Mouse (Mus musculus): ENCODE results near the gene Lmf1.

Gene Lmf1

DNA sequence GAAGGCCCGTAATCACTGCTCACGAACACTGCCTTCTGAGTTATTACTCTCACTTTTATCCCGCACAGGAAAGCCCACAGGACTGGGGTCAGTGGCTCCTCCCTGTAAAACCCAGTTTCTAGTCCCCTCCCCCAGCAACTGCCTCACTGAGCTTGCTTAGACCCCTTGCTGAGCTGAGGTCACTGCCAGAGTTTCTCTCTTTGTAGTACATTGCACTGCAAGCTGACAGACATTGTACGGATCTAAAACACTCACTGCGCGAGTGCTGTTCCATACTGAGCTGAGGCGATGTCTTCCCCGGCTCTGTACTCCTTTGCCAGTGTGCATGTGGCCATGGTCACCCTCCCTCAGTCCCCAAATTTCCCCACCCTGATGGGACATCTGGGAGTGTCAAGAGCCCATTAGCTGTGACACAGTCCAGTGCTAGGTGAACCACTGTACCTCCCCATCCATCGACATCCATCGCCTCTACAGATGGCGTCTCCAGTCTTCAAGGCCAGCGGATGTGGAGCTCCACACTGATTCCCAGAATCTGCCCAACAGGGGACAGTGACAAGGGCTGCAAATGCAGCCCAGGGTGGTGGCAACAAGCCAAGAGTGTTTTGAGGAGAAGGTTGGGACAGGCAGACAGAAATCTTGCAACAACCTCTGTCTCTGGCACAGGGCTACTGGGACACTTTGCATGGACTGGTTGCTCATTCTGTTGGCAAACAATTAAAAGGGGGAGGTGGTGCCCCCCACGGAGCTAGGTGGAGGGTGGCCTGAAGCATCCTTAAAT, 64.8 kb downstream of the Lmf1 start:
- no peak for DNase-seq

DNA sequence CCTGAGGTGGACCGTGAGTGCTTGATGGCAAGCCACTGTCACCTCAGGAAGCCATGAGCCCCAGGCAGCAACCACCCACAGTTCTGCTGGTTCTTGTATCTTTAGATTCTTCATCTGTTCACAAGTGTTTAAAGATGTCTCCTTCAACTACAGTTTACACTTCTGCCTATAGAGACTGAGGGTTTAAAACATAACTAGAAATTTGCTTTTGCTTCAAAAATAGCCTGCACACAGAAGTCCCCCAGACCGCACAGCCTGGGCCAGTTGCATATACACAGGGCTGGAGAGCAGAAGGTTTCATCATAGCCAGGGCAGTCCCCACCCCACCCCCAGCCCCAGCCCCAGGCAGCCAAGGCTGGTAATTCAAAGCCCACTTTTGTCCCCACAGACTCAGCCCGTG, 65.9 kb downstream of the Lmf1 start:
- no peak for DNase-seq

DNA sequence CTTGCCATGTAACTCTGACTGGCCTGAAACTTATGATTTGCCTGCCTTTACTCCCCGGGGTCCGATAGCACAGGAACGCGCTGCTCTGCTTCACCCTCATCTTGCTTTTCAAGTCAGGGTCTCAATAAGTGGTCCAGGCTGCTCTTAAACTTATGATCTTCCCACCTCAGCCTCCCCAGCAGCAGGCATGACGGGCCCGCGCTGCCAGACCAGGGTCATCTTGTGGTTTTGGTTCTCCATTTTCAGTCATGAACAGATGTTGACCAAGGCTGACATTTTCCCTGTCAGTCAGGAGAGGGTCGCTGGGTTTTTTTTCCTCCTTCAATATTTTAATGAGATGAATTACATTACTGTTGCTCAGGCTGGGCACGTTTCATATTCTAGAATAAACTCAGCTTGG, 66.8 kb downstream of the Lmf1 start:
- DNase-seq, result no peak

DNA sequence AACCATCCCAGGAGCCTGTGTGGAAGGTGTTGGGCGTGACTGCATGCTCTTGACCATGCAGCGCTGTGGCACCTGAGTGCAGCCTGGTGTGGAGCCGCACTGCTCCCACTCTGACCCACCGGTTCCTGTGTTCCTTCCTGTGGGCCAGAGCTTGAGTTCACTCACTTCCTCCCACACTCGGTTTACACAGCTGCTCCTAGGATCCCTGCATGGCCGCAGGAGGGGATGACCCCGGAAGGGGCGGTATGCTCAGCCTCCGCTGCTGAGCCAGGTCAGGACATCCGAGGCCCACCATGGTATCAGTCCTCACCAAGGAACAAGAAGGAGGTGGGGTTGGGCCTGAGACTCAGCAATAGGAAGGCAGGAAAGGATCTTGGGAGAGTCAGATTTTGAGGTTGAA, 69.0 kb downstream of the Lmf1 start:
- DNase-seq, result no peak

DNA sequence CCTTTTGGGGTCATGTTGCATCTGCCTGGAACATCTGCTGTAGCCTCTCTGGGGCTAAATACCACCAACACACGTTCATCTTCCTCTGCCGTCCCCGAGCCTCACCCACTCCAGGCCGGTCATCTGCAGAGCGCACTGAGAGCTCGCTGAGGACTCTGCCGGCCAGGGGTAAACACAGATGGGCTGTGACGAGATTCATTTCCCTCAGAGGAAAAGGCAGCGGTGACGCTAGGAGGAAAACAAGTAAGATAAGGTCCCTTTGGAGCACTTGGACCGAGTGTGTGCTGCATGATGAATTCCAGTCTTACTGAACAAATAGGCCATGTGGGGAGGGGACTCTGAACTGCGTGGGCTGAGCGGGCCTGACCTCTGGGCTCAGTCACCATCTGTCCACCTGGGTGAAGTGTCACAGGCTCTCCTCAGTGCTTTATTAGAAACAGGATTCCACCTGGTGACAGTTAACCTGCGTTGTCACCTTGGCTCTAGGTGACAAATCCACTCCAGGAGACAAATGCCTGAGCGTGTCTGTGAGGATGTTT, 69.9 kb downstream of the Lmf1 start:
- no peak for DNase-seq

DNA sequence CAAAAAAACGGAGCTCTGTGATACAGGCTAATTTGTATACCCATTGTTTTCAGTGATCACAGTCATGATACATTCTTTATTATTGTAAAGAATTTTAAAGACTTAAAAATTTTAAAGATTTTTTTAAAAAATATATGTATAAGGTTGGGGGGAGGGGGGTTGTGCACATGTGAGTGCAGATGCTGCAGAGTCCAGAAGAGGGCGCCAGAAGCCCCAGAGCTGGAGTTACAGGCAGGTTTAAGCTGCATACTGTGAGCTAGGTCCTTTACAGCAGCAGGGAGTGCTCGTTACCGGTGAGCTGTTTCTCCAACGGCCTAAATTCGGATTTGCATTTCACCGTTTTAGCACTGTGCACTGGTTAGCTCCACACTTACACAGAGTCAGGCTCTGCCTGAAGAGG, 71.8 kb downstream of the Lmf1 start:
- DNase-seq, result no peak

DNA sequence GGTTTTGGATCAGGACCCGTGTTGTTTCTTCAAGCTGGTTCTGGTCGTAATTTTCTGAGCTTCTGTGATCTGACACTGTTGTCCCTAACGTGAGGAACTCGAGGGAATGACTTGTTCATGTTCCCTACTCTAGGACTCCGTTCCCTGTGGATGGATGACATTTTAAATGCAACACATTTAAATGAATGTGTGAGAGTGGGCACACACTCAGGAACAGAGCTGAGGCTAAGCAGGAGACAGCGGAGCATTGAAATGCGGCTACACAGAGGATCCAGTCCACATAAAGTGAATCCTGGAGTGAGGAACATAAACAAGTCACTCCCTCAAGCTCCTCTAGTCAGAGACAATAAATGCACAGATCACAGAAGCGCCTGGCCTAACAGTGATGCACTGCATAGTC, 73.4 kb downstream of the Lmf1 start:
- DNase-seq, result no peak

DNA sequence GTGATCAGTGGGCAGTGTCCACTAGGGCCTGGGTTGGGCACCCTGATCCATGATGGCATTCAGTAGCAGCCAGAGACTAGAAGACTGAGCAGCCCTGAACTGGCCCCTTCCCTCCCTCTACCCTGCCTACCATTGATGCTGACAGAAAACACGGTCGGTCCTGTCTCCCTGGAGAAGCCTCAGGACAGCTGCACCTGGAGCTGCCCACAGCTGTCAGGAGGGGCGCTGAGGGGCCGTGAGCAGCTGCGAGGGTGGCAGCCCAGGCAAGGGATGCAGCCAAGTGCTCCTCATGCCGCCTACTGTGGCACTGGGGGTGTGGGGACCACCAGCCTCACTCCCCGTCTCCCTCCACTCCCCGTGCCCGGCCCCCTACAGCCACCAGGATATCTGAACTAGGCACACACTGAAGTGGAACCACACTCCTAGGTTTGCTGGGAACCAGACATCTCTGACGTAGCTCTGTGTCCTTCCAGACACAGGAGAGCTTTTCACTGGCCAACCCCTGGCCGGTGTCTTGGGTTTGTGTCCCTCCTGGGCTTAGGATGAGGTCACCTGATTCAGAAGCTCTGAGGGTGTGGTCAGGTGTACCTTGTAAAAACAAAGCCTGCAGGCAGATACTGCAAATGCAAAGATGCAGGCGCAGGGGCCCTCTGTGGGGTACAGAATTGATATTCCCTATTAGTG, 77.4 kb downstream of the Lmf1 start:
- no peak for DNase-seq

DNA sequence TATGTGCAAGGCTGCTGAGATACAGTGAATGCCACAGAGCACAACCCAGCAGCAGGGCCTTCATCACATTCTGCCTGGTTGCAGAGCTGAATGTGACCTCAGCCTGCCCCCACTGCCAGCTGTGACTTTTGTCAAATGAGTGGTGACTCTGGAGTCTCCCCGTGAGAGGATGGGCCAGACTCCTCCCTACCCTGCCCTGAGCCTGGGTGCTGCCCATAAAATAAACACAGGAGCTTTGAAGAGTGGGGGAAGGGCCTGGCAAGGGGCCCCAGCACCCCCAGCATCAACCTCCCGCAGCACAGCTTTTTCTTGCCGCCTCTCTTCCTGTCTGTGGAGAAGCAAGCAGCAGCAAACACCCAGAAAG, 77.9 kb downstream of the Lmf1 start:
- DNase-seq, result no peak

DNA sequence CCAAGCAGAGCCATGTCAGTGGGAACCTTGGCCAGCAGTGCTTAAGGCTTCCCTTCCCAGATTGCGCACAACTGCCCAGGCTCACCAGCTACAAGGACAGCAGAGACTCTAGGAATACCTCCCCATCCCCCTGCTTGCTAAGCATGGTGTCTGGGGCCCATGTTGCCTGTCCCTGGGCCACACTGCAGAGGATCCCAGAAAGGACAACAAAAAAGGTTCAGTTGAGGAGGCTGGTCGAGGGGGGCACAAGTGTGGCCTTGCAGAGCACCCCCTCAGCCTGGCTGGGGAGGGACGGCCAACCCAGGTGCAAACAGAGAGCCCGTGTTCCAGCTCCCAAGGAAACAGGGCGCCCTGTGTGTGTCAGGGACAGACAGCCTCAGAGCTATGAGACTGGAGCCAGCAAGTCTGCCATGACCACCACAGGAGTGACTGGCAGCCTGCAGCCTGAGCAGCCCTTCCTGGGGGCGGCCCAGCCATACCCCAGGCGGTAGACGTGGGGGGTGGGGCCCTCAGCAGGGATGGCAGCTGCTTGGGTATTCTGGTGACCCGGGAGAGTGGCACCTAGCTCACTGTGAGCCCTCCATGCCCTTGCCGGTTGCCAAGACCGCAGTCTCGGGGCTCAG, 84.4 kb downstream of the Lmf1 start:
- no peak for DNase-seq

DNA sequence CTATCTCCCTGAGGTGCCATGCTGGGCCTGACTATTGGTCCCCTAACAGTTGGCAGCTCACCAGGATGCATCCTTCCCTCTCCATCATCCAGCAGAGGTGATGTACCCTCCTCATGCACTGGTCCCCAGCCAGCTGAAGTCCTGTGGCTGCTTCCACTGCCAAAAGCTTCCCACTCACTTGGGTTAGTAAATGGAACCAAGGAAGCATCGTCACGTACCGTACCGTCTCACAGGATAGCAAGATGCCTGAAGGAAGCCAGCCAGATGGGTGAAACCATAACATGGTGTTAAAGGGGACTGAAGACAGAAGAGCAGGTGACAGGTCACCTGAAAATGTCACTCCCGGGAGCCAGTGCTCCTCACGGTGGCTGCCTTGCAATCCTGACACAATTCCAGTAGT, 86.6 kb downstream of the Lmf1 start:
- no peak for DNase-seq

DNA sequence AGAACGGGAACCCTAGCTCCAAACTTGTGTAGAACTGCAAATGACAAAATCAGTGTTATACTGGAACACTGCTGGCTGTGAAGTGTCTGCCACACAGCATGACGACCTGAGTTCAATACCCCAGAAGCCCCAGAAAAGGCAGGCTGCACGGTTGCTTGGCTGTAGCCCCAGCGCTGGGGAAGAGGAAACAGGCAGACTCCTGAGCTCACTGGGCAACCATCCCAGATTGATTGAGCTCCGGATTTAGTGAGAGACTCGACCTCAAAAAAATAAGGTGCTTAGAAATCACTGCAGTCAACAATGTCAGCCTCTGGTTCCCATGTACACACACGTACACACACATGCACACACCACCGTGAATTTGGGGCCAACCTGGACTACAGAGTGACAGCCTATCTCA, 87.0 kb downstream of the Lmf1 start:
- DNase-seq, result no peak

DNA sequence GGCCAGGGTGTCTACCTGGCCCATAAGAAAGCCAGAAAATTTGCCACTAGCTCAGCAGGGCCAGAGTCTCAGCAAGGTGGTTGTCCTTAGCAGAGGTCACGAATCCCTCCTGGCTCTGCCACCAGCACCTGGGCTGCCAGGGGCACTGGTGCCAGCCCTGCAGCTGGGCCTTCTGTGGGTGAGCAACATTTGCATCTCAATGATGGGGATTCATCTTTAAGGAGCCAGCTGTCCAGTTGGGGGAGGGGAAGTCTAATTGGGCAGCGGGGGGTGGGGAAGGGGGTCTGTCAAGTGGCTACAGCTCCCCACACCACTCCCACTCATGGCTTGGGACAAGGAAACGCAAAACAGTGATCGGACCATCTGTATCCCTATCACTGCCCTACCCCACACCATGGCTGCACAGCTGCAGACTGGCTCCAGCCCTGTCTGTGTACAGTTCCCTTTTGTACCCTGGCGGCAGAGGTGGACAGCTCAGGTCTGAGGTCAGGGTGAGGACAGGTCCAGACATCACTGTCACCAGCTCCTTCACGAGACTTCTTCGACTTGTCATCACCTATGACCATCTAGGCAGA, 89.7 kb downstream of the Lmf1 start:
- DNase-seq, result no peak

DNA sequence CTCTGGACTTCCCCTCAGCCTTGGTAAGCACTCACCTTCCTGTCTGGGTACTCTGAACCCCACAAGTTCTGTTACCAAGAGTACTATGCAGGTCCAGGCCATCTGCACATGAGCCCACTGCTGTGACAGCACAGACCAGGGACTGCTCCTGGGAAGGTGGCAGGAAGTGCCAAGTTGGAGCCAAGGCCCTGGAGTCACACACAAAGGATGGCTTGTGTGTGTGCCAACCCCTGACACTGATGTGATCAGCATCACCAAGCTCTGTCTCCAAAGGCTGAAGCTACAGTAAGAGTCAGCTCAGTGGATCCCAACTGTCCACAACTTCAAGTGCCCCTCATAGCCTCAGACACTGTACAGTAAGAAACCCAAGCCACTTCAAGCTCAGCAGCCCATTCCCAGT, 94.1 kb downstream of the Lmf1 start:
- no peak for DNase-seq

DNA sequence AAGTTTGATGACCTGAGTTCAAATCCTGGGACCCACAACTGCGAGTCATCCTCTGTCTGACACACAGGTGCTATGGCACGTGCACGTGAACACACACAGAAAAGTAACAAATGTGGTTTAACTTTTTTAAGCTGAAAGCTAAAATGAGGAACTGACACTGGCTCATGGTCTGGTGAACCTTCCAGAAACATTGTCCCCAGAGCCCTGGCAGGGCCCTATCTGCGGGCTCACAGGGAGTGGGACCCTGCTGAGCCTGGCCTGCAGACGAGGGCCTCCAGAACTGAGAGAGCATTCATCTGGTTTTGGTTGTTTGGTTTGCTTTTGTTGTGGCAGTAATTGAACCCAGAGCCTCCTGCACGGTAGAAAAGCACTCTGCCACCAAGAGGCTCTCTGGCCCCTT, 99.1 kb downstream of the Lmf1 start:
- no peak for DNase-seq

DNA sequence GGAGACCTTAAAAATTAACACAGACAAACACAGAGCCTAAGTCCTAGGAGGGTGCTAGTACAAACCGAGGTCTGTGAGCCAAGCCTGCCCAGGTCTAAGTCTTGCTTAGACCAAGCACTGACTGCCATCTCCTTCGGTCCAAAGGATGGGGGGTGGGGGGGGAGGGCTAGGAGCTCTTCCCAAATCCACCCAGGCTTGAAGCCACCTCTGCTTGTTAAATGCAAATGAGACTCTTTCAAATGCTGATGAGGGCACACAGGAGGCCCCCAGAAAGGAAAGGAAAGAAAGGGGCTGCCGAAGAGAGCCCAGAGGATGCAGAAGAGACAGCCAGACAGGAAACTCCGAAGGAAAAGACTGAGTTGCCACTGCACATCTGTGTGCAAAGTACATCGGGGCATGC, 100.9 kb downstream of the Lmf1 start:
- DNase-seq, result no peak

DNA sequence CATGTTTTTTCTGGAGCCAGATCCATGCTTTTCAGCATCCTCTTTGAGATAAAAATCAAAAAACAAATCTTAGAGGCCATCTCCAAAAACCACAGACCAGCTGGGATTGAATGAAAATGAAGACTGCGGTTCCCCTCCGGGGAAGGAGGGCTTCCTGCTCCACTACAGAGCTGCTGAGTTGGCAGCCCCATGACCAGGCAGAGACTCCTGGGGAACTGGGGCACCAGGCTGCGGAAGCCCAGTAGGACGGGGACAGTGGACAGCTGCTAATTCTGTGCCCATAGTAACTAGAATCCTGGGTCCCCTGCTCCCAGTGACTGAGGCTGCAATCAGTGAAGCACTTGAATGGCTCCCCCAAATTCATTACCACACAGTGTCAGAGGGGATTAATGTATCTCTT, 102.8 kb downstream of the Lmf1 start:
- no peak for DNase-seq

DNA sequence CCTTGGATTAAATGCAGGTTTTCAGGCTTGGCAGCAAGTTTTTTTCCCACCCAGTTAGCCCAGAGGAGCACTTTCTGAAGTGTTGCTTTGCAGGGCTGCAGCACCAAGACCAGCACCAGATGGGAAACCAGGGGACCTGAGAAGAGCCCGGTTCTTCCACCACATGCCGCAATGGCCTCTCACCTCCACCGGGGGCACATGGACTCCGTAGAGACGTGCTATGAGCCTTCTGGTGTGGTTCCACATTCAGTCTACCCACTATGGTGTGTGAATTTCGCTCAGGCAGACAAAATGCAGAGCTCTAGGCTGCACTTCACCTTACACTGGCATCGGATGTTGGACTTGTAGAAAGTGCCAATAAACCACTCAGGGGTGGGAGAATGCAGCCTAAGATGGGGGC, 107.4 kb downstream of the Lmf1 start:
- no peak for DNase-seq

DNA sequence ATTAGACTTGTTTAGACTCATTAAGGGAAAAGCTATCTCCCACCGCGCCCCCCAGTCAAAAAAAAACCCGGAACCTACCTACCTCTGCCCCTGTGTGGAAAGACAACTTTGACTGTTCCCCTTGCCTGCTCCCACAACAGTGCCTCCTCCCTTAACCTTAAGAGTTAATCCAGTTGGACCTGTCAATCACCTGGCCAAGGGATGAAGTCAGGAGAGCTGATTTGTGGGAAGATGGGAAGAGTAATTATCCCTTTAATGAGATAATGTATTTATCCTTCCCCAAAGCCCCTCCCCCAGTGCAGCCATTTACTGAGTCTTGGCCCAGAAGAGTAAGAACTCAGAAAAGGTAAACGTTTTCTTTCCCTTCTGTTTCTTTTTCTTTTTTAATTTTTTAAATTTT, 110.0 kb downstream of the Lmf1 start:
- no peak for DNase-seq

DNA sequence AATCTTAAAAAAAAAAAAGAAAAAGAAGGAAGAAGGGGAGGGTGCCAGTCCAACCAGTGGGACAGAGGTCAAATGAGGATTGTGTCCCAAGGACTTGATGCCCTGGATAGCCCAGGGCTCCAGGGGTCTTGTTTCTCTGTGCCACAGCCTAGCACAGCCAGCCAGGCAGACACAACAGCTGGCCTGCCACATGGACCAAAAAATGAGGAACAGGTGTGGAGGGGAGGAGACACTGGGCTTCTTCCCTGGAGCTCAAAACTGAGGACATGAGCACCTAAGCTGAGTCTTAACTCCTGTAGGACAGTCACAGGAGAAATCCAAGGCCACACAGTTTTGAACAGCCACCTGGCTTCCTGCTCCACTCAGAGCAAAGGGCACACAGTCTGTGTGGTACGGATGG, 117.4 kb downstream of the Lmf1 start:
- DNase-seq, result no peak

DNA sequence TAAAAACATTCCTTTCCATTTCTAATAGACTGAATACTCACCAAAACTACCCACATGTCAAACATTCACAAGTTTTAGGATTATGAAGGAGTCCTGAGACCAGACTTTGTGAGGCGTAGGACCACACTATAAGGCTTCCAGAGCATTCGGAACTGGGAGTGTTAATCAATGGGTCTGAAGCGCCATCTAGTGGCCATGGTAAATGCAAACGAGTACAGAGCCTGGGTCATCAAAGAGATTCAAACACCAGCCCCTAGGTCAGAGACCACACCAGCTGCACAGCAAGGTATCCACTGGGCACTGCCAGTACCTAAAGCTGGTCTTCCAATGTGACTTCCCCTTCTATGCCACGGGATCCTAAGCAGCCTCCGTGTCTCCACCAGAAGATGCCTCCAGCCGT, 119.6 kb downstream of the Lmf1 start:
- peak; percentile 74 to 82 for DNase-seq

DNA sequence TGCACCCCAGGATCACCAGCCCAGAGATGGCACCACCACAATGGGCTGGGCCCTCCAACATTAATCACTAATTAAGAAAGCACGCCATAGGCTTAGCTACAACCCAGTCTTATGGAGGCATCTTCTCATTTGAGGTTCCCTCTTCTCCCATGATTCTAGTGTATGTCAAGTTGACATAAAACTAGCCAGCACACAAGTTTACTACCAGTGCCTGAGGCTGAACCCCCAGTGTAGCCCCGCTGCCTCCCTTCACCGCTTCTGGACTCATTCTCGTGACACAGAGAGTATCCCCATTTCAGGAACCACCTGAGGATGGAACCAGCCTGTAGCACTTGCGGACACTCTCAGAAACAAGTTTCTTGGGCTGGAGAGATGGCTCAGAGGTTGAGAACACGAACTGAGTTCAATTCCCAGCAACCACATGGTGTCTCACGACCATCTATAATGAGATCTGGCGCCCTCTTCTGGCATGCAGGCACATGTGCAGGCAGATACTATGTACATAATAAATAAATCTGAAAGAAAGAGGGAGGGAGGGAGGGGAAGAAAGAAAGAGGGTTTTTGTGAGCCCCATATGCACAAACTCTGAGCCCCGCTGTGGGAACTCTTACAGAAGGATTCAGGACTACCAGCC, 122.1 kb downstream of the Lmf1 start:
- DNase-seq, result no peak

DNA sequence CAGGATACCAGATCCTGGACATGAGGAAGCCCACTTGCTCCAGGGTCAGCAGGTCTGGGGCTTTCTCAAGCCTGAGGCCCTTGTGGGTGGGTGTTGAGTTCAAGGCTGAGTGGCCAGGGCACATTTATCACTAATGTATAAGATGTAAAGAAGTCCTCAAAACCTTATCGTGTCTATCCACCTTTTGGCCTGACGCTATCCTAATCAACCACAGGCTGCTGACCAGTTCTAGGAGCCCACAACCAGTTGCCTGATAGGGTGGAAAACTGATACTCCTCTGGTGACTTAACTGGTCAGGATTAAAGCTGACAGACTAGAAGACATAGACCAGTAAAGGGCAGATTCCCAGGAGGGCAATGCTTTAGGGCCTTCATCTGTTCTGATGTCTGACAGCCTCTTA, 131.1 kb downstream of the Lmf1 start:
- DNase-seq, result no peak

All from cerebellum, adult 18-20 months (tissue).